Mouse (Mus musculus) megakaryocyte, embryonic 14.5 days (primary cell): ENCODE measurements around the gene Obox8. TPM values are rescaled to one million over a fixed set of nuclear protein-coding genes. Genes with fewer than 3 reads are reported as not detected.

Source experiments
- H3K27me3 ChIP-seq: replicated peaks from 2 replicates; pipeline ENCODE3; 2012; ENCODE audit warnings: inconsistent platforms
- H3K36me3 ChIP-seq: replicated peaks from 2 replicates; pipeline ENCODE3; 2012; ENCODE audit warnings: low read length, inconsistent platforms, mixed read lengths
- H3K4me1 ChIP-seq: 2 replicates; pipeline ENCODE4 v1.6.1; 2012; ENCODE audit warnings: inconsistent platforms
- H3K4me3 ChIP-seq: replicated peaks from 2 replicates; pipeline ENCODE3; 2012; ENCODE audit warnings: moderate library complexity, mild to moderate bottlenecking, inconsistent platforms
- H3K9me3 ChIP-seq: 2 replicates; pipeline ENCODE4 v1.6.1; 2012; ENCODE audit warnings: inconsistent platforms
- FLI1 ChIP-seq: IDR thresholded peaks from 2 replicates; pipeline ENCODE4 v1.6.1; 2012; ENCODE audit warnings: low read length, inconsistent platforms, mixed read lengths
- GATA1 ChIP-seq: IDR thresholded peaks from 3 replicates; pipeline ENCODE4 v1.6.1; 2012; ENCODE audit warnings: mixed read lengths, low read length, inconsistent platforms, borderline replicate concordance
- polyA plus RNA-seq: library from polyadenylated mRNA; stranded (reverse); fragments of >175 nt; gene quantifications from 2 replicates; pipeline ENCODE4 v1.2.3, GENCODE M21; 2012; ENCODE audit warnings: low replicate concordance; ENCODE audit not compliant: insufficient read depth

Gene Obox8
- not detected in 2 replicates for polyA plus RNA-seq

DNA sequence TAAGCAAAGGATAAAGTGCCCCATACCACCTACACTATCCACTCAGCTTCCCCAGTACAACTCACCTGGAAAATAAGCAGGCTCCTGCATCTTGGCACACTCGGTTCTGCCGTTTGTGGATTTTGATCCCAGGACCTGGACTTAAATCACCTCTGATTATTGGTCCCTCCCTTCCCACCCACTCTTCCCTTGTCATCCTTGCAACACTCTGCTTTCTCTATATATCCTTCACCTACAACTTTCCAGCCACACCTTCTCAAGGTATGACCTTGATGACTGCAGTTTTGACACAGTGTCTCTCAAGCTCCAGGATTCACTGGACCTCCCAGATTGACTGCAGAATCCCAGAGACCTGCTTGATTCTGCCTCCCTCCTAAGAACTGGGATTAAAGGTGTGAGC, at the start of gene Obox8:
Obox8 (minus strand) TSS at position 101 of the 400 bp plus-strand sequence.
- H3K9me3 ChIP-seq: peaks cover 20% of the 10 kb centered on the region
- TF ChIP-seq FLI1 (no peak), GATA1 (no peak)
- H3K4me3 ChIP-seq: no peak within 1 kb of the TSS
- H3K36me3 ChIP-seq: no peaks in the 10 kb centered on the region
- H3K4me1 ChIP-seq: no peaks in the 10 kb centered on the region
- no peaks in the 10 kb centered on the region for H3K27me3 ChIP-seq

DNA sequence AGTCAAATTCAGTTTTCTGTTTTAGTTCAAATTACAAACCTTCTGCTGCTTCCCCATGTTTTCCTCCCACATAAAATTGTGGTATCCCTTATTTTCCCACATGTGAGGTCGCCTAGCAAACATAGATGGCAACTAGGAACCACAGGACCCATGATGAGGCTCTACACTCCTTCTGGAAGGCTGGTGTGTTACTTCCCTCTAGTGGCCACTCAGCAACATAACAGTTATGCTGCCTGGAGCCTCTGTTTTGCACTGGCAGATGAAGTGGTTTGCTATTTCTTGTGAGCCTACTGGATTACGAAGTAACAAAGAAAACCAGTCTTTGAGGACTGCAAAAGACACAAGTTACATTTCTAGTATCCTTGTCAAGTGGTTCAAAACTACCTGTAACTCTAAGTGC, 16.1 kb downstream of the Obox8 start:
- TF ChIP-seq FLI1 (no peak), GATA1 (no peak)
- H3K9me3 ChIP-seq: no peaks in the 10 kb centered on the region
- H3K27me3 ChIP-seq: no peaks in the 10 kb centered on the region
- no peak overlapping the region for H3K4me3 ChIP-seq
- no peaks in the 10 kb centered on the region for H3K36me3 ChIP-seq
- H3K4me1 ChIP-seq: no peaks in the 10 kb centered on the region

DNA sequence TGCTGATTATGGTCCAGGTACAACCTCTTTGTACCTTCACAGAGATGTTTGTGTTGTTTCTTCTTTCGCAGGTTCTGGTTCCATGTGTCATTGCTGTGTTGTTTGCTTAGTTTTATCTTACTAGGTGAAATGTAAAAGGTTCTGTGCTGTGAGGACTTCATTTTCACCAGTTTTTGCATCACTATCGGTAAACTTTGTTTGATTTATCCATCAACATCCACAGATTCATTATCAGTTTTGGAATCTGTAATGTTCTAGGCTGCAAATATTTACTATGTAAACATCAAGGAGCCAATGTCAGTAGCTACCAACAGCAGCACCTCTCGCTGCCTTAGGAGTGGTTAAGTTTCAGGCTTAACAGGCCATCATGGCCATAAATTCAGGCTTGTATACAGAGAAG, 24.7 kb downstream of the Obox8 start:
- H3K4me1 ChIP-seq: no peaks in the 10 kb centered on the region
- no peaks in the 10 kb centered on the region for H3K36me3 ChIP-seq
- H3K9me3 ChIP-seq: peaks cover 12% of the 10 kb centered on the region
- no peak overlapping the region for H3K4me3 ChIP-seq
- TF ChIP-seq GATA1 (no peak), FLI1 (no peak)
- no peaks in the 10 kb centered on the region for H3K27me3 ChIP-seq

DNA sequence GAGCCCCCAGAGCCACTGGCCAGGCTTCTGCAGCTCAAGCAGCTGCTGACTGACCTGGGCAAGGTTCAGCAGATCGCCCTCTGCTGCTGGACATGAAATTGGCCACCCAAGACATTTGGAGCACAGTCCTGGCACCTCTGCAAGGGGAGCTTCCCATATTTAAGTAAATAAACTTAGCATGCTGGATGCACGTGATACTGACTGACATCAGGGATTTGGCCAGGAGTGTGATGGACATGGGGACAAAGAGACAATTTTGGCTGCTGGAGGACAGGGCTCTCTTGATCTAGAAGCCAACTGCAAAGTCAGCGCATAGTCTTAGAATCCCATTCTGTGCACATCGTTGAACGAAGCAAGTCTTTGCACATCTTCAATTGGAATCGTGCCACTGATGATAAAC, 25.8 kb downstream of the Obox8 start:
- Histone ChIP-seq H3K27me3 (no peaks in the 10 kb centered on the region), H3K36me3 (no peaks in the 10 kb centered on the region), H3K4me1 (no peaks in the 10 kb centered on the region), H3K9me3 (peaks cover 12% of the 10 kb centered on the region), H3K4me3 (no peak overlapping the region)
- TF ChIP-seq GATA1: no peak
- no peak for TF ChIP-seq FLI1

Other genes starting within 250 kb of the Obox8 start
- not detected in 2 replicates for gene Sult2a3, start 210.5 kb downstream of the Obox8 start, polyA plus RNA-seq
- not detected in 2 replicates for gene Sult2a6, start 78.7 kb downstream of the Obox8 start, polyA plus RNA-seq
- gene Sult2a8, start 113.2 kb upstream of the Obox8 start, polyA plus RNA-seq: not detected in 2 replicates
- not detected in 2 replicates for gene Sult2a7, start 160.7 kb upstream of the Obox8 start, polyA plus RNA-seq
- not detected in 2 replicates for gene Vmn1r90, start 229.9 kb upstream of the Obox8 start, polyA plus RNA-seq